Mouse (Mus musculus) monocyte, adult 5-6 weeks (primary cell): ENCODE data around the gene Nacad. TPM values are rescaled to one million over a fixed set of nuclear protein-coding genes. Genes with fewer than 3 reads are reported as not detected.

ENCODE experiments used
- ATAC-seq: fragments of 153-309, 156-312 bp; replicated peaks from 2 replicates; pipeline ENCODE4 v1.8.0; 2017; ENCODE audit warnings: mild to moderate bottlenecking; ENCODE audit not compliant: low TSS enrichment, insufficient number of reproducible peaks, severe bottlenecking, poor library complexity, low FRiP score
- total RNA-seq: library from RNA; stranded (forward); fragments of 200-1000, 200-491, 200-594 nt; gene quantifications from 3 replicates; pipeline ENCODE4 v1.2.3, GENCODE M21; 2017

The Nacad gene
- total RNA-seq, 1 experiment from 2014 or later, result 2.7 TPM

GRCm38 (mm10) chr11:6559996-6560395 lies 45.9 kb downstream of the Nacad start:
- no peak for ATAC-seq

- no peak for ATAC-seq
These were observed 47.6 kb downstream of the Nacad start for GRCm38 (mm10) chr11:6558234-6558633.

GRCm38 (mm10) chr11:6550201-6550600 lies 55.7 kb downstream of the Nacad start:
- ATAC-seq, result no peak

- no peak for ATAC-seq
These were observed 56.1 kb downstream of the Nacad start for GRCm38 (mm10) chr11:6549770-6550169.

Other genes with a start within 250 kb of the Nacad start
- 11.9 to 27.0 TPM (median 16.3 TPM) in 3 replicates for gene Zmiz2, start 217.0 kb downstream of the Nacad start, total RNA-seq
- 917 to 1,280 TPM (median 1,115 TPM) in 3 replicates for gene Ppia, start 190.6 kb downstream of the Nacad start, total RNA-seq
- gene H2afv, start 161.6 kb downstream of the Nacad start, total RNA-seq, result 31.2 to 51.6 TPM (median 37.9 TPM) in 3 replicates
- gene Purb, start 130.1 kb downstream of the Nacad start, total RNA-seq, result 67.4 to 82.3 TPM (median 75.6 TPM) in 3 replicates
- 572 to 636 TPM (median 611 TPM) in 3 replicates for gene Myo1g, start 85.1 kb downstream of the Nacad start, total RNA-seq
- 148 to 199 TPM (median 172 TPM) in 3 replicates for gene Ccm2, start 59.2 kb downstream of the Nacad start, total RNA-seq
- gene Tbrg4, start 20.0 kb upstream of the Nacad start, total RNA-seq, result 14.7 to 21.2 TPM (median 15.2 TPM) in 3 replicates
- gene Wap, start 32.6 kb upstream of the Nacad start, total RNA-seq, result not detected in 3 replicates
- gene Ramp3, start 52.5 kb upstream of the Nacad start, total RNA-seq, result not detected in 3 replicates
- gene Gm11983, start 231.6 kb upstream of the Nacad start, total RNA-seq, result not detected in 3 replicates